Mouse (Mus musculus) mature B cell (primary cell): ENCODE measurements at regions not wholly inside any gene's neighbourhood (a gene's known extent, or its start where the extent isn't known, plus 50 kb on each side); places are given as distances from the start of the nearest gene placed in this dataset.

Experiments
- in situ Hi-C: fragments of 300-500 bp; cut with MboI; formaldehyde crosslinking; loops from 2 replicates; pipeline ENCODE4 v1.14.3; 2019

DNA sequence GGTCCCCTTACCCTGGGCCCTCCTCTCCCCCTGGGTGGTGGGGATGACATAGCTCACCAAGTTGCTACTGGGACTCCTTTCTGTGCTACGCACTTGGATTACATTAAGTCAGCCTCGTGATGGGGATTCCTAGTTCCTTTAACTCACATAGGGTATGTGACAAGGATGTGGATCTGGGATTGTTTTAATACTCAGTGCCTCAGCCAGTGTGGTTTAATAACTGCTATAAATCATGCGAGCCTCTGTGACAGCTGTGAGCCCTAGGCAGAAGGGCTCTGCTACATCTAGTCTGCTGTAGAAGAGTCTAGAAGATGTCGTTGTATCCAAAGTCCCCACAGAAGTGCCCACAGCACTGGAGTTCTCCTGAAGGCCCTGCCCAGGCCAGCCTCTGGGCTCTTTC, 796.5 kb upstream of the Car8 start:
- in situ Hi-C loops, result loop anchor here (10.0 kb wide), 1 partner anchor 371 kb away; no protein-coding TSS in a partner anchor

- in situ Hi-C loops, result loop anchor here (10.0 kb wide), 1 partner anchor 369 kb away; no protein-coding TSS in a partner anchor
These were observed 795.4 kb upstream of the Car8 start for GRCm38 (mm10) chr4:9034280-9034679.

DNA sequence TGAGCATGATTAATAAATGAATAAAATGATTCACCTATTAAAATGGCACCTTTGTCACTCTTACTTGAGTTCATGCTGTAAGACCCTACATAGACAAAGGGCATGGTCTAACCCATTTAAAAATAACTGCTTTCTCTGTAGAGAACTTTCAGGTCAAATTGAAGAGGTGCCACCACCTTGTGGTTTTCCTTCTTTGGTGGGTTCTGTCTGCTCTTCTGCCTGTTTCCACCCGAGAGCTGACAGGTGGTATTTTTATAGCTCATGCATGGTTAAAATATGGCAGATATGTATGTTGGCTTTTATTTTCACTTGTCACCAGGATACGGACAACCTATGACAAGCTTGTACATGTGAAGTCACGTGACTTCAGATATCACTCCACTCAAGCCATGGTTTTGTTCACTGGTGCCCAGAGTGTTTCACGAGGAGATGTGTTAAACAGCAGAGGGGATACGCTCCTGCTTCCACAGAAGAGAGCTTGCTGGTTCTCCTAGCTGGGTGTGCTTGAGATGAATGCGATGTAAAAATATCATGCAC, 794.3 kb upstream of the Car8 start:
- in situ Hi-C loops, result loop anchor here (10.0 kb wide), 1 partner anchor 368 kb away; no protein-coding TSS in a partner anchor

GRCm38 (mm10) chr4:9031634-9032033, 792.8 kb upstream of the Car8 start:
- in situ Hi-C loops, result loop anchor here (10.0 kb wide), 1 partner anchor 367 kb away; no protein-coding TSS in a partner anchor

DNA sequence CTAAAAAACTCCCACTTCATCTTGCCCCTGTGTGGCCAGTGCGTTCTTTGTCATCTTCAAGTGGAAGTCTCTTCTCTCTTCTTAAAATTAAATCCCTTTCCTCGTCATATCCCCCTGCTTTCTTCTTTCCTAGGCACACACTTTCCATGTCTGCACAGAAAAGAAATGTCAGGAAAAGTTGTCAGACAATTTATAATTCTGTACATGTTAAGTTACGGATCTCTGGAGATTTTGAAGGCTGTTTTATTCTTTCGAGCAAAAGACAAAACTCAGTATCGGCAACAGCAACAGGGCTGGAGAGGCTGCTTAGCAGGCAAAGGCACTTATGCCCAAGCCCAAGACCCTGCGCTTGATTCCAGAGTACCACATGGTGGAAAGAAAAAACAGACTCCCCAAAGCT, 790.1 kb upstream of the Car8 start:
- in situ Hi-C loops, result no loop called here

- in situ Hi-C loops, result no loop called here
These were observed 789.6 kb upstream of the Car8 start for GRCm38 (mm10) chr4:9028475-9028874.

DNA sequence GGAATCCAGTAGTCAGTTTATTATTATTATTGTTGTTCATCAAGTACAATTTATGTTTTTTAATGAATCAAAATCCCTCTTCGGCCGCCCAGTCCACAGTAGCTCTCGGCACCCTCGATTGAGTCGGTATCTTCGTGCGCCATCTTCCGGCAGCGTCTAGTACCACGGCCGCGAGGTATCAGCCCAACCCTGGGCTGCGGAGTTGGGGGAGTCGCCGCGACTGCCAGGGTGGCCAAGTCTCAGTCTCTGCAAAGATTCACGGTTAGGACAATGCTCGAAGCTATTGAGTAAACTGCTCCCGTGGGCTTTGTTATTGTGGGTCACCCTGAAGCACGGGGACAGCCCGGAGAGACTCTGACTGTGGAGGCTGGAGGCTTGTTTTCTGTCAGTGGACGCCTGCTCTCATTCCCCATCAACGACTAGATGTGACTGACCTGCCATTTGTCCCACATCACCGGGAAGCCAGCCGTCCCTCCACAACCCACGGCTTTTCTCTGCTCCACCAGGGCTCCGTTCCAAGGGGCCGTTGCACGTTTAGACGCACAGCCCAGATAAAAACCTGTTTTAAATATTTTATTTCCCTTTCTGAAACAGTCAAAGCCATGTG, 789.1 kb upstream of the Car8 start:
- in situ Hi-C loops, result no loop called here

DNA sequence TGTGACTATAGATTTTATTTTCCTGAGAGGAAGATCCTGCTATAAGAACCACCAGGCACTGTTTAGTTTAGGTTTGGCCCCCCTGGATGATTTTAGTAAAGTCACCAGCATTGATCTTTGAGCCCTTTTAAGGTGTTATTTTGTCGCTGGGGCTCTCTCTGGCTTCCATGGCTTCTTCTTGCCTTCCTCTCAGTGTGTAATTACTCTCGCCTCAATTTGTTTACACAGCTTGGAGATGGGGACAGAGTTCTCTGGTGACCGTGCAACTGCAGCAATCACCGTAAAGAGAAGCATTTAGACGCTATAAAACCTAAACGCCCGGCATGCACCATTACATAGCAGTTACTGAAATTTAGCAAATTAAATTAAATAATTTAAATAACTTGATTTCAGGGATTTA, 788.5 kb upstream of the Car8 start:
- in situ Hi-C loops, result no loop called here

DNA sequence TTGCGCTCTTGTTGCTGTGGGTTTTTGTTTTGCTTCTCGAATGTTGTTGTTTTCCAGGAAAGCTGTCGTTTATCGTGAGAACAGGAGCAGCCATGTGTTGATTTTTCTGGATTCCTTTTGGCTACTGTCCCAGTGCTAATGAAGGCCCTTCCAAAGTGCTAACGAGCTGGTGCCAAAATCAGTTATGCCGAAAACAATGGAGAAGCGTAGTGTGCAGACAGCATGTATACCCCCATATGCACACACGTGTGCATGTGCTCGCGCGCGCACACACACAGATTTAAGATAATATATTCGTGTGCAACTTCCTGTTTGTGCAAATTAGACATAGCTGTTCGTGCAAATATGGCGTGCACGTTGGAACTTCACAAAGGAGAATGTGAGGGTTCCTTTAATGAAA, 788.0 kb upstream of the Car8 start:
- in situ Hi-C loops, result no loop called here

DNA sequence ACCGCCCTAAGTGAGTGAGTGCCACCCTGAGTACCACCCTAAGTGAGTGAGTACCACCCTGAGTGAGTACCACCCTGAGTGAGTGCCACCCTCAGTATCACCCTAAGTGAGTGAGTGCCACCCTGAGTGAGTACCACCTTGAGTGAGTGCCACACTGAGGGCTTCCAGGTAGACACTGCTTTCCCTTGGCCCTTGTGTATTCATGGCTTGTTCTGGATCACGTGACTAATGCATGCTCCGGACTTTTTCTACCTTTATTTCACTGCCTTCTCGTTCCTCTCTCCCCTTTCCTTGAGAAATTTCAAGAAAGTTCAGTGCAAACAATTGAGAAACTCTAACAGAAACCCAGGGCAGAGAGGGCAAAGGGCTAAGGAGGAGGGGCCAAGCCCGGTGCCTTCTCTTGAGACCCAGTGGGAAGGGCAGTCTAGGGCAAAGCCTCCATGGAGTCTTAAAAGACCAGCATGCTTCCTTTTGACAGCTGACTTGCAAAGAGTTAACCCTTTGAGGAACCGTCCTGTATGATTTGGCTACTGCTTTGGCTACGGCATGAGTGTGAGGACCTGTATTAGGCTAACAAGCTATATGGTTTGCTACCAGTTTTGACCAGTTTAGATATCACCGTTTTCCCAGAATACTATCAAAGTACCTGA, 787.1 kb upstream of the Car8 start:
- in situ Hi-C loops, result no loop called here

DNA sequence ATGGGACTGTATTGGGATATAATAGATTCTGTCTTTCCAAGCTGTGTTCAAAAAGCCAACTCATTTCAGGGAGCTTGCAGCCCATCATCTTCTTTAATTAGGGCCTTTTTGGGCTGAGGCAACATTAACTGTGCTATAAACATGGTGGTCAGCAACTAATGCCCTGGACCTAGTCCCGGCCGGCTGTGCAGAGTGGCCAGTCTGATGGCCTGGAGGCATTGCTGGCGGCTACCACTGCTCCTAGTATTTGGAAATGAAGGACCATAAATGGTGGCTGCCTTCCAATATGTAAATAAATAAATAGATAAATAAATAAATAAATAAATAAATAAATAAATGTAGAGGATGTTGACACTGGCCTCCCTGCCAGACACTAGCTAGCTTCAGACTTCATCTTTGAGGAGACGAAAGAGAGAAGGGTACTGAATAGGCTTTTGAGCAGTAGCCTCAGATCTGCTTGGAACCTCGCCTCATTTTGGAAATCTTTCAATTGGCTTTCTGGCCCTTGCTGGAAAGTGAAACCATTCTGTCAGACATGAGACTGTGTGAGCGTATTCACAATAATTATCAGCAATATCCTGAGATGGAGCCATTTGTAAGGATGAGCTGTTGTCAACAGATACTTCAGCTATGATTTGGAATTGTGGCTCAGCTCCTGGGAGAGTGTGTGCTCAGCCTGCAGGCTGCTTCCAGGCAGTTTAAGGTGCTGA, 785.5 kb upstream of the Car8 start:
- in situ Hi-C loops, result no loop called here

DNA sequence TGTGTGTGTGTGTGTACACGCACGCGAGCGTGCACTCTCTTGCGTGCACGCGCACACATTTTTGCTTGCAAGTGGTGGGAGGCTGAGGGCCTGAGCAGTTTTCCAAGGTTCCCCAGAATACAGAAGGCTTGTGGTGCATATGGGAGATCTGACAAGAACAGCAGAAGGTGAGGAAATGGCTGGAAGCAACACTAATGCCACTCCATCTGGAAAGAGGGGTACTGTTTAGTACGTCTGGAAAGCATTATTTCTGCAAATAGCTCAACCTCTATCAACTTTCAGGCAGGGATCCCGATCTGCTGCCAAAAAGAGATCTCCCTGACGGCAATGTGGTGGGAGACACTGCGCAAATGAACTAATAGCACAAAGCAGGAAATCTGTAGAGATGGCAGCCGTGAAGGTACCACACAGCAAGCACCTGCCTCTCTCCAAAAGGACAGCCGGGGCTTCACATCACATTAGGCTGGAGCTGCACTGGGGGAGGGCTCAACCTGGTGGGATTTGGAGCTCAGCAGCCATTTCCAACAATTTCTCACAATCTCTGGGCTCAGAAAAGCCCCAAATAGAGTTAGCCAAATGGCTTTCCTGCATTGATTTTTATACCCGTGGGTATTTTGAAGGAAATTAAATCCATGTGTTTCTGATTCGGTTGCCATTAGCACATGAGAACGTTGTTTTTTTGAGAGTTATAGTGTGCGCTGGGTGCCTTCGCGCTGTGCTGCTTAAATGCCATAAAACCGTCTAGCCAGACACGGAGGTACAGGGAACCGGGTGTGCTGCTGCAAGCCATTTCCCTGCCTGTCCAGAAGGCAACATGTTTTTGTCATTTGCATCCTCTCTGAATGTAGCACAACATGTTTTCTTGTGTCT, 780.6 kb upstream of the Car8 start:
- in situ Hi-C loops, result no loop called here

- in situ Hi-C loops, result no loop called here
These were observed 779.4 kb upstream of the Car8 start for GRCm38 (mm10) chr4:9018236-9018635.

DNA sequence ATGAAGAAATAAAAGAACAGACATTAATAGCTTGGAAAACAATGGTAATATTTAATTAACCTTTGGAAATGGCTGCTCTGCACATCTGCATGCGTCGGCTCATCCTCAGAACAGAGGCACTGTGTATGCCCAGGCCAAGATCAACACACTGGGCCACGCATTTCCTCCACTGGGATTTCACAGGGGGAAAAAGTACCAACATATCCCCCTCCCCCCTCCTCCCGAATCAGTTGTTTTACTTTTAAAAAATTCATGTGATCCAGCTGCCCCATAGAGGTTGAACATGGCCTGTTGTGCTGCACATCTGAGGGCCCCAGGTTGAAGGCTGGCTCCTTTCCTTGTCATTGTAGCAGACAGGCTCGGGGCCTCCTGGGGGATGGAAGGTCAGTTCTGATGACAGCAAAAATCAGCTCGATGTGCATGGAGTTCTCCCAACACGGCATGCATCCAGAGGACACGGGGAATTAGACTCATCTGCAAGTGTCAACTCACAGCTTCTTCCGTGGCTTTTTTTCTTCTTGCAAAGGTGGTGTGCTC, 777.7 kb upstream of the Car8 start:
- in situ Hi-C loops, result no loop called here

DNA sequence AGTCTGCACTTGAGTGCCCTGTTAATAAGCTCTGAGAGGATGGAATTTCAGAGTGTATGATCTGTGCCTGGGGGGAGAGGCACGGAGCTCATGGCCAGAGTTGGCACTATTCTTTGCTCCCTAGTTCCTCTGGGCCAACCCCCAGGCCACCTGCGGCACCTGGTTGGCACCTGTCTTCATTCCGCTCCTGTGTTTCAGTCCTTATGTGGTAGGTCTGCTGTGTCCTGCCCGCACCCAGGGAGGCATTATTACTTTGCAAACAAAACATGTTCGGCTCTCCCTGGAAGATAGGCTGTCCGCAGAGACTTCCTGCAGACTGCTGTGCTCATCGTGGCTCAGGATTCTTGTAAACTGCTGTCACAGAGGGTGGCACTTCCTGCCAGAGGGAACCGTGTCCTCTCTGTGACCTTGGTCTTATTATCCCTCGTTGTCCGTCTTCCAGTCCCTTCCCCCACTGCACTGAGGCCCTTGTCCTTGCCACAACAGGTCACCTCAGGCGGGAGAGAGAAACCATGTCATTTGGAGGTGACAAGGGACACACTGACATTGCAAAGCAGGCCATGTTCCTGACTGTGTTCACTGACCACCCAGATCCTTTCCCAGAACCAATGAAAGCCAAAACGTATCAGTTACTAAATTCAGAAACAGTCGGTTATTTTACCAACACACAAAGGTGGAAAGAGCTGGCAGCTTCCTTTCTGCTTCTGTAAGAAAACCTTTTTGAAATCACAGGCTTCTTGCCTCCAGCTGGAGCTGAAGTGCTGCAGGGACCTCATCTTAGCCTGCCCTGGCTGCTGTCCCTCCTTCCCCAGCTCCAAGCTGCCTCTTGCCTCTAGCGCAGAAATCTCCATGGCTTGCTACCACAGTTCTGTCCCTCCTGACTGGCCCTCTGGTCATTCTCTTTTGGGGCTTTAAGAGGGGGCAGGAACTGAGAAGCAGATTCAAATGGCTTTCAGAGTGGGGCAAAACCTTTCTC, 777.0 kb upstream of the Car8 start:
- in situ Hi-C loops, result no loop called here

DNA sequence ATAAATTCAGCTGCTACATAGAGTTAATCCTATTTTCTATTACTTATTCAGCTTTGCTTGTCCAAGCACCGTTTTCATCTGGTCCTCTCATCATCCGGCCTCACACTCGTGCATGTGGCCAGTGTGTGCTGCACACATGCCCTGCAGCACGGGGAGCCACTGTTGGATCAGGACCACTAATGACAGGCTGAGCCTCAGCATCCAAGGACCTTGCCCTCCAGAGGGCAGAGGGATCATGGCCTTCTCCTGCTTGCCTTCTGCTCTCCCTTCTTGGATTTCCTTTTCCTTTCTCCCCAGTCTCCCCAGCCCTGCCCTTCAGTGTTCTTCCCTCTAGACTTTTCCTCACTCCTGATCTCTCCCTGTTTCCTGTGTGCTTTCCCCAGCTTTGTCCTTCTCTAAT, 776.1 kb upstream of the Car8 start:
- in situ Hi-C loops, result no loop called here

- in situ Hi-C loops, result no loop called here
These were observed 773.9 kb upstream of the Car8 start for GRCm38 (mm10) chr4:9012787-9013186.

- in situ Hi-C loops, result no loop called here
These were observed 773.1 kb upstream of the Car8 start for GRCm38 (mm10) chr4:9011952-9012351.

DNA sequence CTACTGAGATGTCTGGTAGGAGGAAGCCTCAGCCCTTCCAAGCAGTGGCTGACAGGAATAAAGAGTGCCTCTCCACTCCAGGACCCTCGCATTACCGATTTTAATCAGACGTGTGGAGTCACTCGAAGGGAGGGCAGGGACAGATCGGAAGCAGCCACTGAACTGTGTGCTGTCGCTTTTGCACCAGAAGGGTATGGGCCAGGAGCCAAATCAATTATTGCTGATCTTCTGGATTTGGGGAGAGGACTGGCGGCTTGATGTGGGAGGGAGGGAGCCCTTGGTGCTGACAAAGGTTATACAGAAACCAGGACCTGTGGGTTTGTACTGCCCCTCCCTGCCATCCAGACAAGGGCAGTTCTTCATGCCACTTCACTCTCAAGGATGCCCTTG, 772.3 kb upstream of the Car8 start:
- in situ Hi-C loops, result no loop called here

DNA sequence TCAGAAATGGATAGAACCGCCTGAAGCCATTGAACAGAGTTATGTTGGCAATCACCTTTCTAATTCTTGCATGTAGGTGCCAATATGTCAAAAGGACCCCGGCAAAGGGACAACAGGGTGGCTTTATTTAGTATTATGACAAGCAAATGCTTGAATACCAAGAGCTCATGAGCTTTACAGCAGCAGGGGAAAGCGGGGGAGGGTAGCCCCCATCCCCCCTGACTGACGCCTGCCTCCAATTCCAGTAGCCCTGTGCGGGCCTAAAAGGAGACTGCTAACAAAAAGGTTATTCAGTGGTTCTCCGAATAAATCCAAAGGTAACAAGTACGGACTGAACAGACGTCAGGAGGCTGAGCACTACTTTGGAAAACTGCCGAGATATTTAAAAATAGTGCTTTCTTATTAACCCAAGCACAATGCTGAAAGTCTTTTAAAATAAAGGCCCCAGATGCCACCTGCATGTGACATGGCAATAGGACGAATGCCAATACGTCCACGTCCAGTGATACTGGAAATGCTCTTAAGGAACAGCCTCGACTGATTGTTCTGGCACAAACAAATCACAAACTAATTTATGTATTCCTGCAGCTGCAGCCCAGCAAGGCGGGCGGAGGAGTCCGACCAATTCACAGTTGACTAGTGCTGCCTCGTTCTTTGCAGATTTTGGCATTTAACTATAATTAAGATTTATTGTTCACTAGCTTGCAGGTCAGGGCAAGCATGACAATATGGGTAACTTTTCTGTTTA, 771.7 kb upstream of the Car8 start:
- in situ Hi-C loops, result no loop called here
